Mouse (Mus musculus) hematopoietic multipotent progenitor cell, adult 10-12 weeks (in vitro differentiated cells): ENCODE results near the gene Ttc25. TPM values are rescaled to one million over a fixed set of nuclear protein-coding genes. Genes with fewer than 3 reads are reported as not detected.

Experiments
- polyA plus RNA-seq: library from polyadenylated mRNA; stranded (reverse); fragments of >175 nt; gene quantifications from 2 replicates; pipeline ENCODE4 v1.2.3, GENCODE M21; 2012; ENCODE audit warnings: low replicate concordance

Ttc25 gene
- polyA plus RNA-seq = 0.06 and 0.10 TPM in 2 replicates

GRCm38 (mm10) chr11:100544832-100545745 lies at the start of gene Ttc25:
Ttc25 (plus strand) TSS chr11:100545607.

GRCm38 (mm10) chr11:100527458-100528374 lies 17.7 kb upstream of the Ttc25 start, which contains the start of gene Acly:
Acly (minus strand) TSS chr11:100528000.

DNA sequence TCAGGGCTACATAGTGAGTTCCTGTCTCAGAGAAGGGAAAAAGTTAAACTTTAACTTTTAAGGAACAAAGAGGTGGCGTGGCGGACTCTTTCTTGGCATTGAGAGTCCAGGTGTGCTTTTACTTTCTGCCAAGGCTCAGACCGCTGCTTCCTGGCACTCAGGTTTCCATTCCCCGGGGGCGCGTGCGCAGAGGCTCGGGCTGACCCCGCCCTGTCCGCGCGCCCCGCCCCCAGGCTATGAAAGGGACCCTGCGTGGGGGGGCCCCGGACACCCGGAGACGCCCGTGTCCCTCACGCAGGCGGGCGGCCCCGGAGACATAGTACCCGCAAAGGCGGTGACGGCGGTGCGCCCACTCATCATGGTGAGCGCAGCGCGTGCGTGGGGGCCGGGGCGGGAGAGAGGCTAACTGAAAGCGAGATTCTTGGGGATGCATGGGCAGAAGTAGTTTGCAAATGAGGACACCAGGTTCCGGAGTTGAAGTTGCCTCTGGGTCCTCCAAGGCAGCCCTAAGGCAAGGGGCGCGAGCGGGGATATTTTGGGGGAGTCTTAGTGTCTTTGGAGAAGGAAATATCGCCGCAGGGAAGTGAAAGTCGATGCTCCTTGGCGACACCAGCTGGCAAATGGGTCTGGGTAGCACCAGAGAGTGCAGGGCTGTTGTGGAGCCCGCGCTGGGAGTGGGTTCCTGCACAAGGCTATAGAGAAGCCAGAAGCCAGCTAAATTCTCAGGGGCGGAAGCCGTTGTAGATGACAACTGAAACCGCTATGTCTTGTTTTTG lies 29.5 kb downstream of the Ttc25 start, which contains the start of gene Cnp:
Cnp (plus strand) TSS at position 197 of the 776 bp plus-strand sequence.

GRCm38 (mm10) chr11:100618761-100619484 lies 73.5 kb downstream of the Ttc25 start, which contains the start of gene Nkiras2:
Nkiras2 (plus strand) TSS chr11:100619244.

DNA sequence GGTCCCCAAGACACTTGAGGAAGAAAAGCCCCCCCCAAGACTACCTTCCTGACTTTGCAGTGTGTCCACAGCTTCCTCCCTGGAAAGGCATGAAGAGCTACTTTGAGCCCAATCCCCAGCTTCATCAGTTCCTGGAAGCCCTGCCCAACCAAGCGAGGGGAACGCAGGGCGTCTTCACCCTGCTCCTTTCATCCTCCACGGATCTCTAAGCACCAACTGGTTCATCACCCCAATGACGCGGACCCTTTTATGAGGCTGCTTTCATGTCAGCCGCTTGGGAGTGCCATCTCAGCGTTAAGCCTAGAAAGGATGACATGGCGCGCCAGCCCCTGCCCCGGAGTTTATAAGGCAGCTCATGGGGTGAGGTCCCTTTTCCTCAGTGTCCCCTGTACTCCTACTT lies 74.6 kb downstream of the Ttc25 start, which contains the start of gene Dnajc7:
Dnajc7 (minus strand) TSS at position 187 of the 400 bp plus-strand sequence.

Other genes starting within 250 kb of the Ttc25 start
- 448 and 588 TPM in 2 replicates for gene Eif1, start 225.7 kb upstream of the Ttc25 start, polyA plus RNA-seq
- gene Gast, start 211.2 kb upstream of the Ttc25 start, polyA plus RNA-seq = not detected in 2 replicates
- gene Hap1, start 189.5 kb upstream of the Ttc25 start, polyA plus RNA-seq = 15.8 and 23.4 TPM in 2 replicates
- 74.3 and 86.7 TPM in 2 replicates for gene Jup, start 147.8 kb upstream of the Ttc25 start, polyA plus RNA-seq
- gene P3h4, start 130.8 kb upstream of the Ttc25 start, polyA plus RNA-seq = 0.47 and 1.6 TPM in 2 replicates
- gene Fkbp10, start 129.9 kb upstream of the Ttc25 start, polyA plus RNA-seq = 0.67 and 1.0 TPM in 2 replicates
- 63.7 and 93.8 TPM in 2 replicates for gene Nt5c3b, start 103.8 kb upstream of the Ttc25 start, polyA plus RNA-seq
- gene Klhl10, start 103.7 kb upstream of the Ttc25 start, polyA plus RNA-seq = 0.15 TPM in 1 of 2 replicates, not detected in the other
- 2.8 and 4.1 TPM in 2 replicates for gene Klhl11, start 72.9 kb upstream of the Ttc25 start, polyA plus RNA-seq
- gene Acly, start 17.6 kb upstream of the Ttc25 start, polyA plus RNA-seq = 9.1 and 48.3 TPM in 2 replicates
- 106 and 177 TPM in 2 replicates for gene Cnp, start 29.3 kb downstream of the Ttc25 start, polyA plus RNA-seq
- gene Nkiras2, start 73.6 kb downstream of the Ttc25 start, polyA plus RNA-seq = 28.6 and 48.1 TPM in 2 replicates
- gene Dnajc7, start 74.6 kb downstream of the Ttc25 start, polyA plus RNA-seq = 83.6 and 158 TPM in 2 replicates
- gene Zfp385c, start 146.8 kb downstream of the Ttc25 start, polyA plus RNA-seq = 0.10 and 1.0 TPM in 2 replicates
- gene Dhx58, start 158.7 kb downstream of the Ttc25 start, polyA plus RNA-seq = 28.1 and 48.4 TPM in 2 replicates
- 43.0 and 46.2 TPM in 2 replicates for gene Kat2a, start 166.9 kb downstream of the Ttc25 start, polyA plus RNA-seq
- 0.34 TPM in 1 of 2 replicates, not detected in the other for gene Hspb9, start 168.2 kb downstream of the Ttc25 start, polyA plus RNA-seq
- 333 and 444 TPM in 2 replicates for gene Rab5c, start 192.6 kb downstream of the Ttc25 start, polyA plus RNA-seq
- 1.9 and 2.0 TPM in 2 replicates for gene Kcnh4, start 214.3 kb downstream of the Ttc25 start, polyA plus RNA-seq
- not detected in 2 replicates for gene Hcrt, start 217.3 kb downstream of the Ttc25 start, polyA plus RNA-seq
- 10.9 and 12.2 TPM in 2 replicates for gene Ghdc, start 225.3 kb downstream of the Ttc25 start, polyA plus RNA-seq